Mouse (Mus musculus) right cerebral cortex, postnatal 36 days (tissue): ENCODE data around the gene Map4k4.

Experiments used
- DNase-seq, 2 experiments: peaks; one replicate each; pipeline ENCODE4 v3.0.0; 2022; ENCODE audit warnings: low spot score in 2 of 2, mixed read lengths in 1 of 2

The Map4k4 gene

DNA sequence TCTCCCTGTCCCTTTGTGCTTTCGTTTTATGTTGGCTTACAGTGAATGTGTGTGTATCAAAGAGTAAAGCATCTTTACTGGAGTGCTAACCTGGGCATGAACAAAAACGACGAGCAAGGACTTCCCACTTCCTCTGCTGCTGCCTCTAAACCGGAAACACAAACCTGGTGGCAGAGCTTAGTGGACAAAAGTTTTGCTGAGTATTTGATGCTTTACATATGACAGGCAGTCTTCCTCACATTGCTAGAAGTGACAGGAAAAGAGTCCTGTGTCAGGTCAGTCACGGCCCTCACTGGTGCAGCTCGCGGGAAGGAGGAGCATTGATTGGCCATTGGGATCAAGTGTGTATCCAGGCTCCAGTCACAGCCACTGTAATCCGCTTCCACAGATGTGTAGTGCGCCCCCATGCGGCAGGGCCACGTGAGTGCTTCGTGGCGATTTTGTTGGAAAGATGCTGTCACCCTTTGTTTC lies 35.7 kb downstream of the Map4k4 start:
- peak; percentile 79 to 84 for DNase-seq

DNA sequence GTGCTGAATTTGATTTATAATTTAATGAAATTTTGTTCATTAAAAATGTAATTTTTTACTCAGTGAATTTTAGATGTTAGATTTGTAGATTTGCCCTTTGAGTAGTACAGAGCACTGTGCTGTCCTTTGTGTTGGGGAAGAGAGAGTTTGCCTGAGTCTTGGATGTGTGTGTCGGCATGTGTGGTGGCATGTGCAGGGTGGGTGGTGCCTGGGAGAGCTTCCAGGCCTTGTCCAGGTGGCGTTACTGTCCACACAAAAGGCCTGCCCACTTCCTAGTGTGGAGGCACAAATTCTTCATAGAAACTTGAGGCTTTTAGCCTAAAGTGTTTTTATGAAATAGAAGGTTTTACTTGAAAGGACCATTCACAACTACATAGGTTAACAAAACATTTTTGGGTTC lies 36.2 kb downstream of the Map4k4 start:
- DNase-seq: no peak

- no peak for DNase-seq
Measured at GRCm38 (mm10) chr1:39937609-39938008, 36.9 kb downstream of the Map4k4 start.

DNA sequence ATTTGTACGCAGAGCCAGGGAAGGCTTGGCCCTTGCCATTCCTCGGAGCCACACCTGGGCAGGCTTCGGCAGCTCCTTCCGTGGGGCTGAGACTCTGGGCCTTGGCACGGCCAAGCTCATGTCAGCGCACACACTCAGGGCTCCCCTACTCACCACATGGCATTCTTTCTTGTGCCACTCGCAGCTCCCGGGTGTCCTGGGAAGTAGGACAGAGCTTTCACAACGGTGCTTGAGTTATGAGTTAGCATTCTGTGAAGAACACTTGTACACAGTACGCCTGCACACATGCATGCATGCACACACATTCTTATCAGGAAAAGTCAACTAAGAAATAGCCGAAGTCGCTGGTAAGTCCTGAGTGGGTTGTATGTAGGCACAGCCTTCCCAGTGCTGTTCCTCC lies 38.7 kb downstream of the Map4k4 start:
- DNase-seq: no peak

GRCm38 (mm10) chr1:39940342-39940741 lies 39.6 kb downstream of the Map4k4 start:
- DNase-seq: no peak

DNA sequence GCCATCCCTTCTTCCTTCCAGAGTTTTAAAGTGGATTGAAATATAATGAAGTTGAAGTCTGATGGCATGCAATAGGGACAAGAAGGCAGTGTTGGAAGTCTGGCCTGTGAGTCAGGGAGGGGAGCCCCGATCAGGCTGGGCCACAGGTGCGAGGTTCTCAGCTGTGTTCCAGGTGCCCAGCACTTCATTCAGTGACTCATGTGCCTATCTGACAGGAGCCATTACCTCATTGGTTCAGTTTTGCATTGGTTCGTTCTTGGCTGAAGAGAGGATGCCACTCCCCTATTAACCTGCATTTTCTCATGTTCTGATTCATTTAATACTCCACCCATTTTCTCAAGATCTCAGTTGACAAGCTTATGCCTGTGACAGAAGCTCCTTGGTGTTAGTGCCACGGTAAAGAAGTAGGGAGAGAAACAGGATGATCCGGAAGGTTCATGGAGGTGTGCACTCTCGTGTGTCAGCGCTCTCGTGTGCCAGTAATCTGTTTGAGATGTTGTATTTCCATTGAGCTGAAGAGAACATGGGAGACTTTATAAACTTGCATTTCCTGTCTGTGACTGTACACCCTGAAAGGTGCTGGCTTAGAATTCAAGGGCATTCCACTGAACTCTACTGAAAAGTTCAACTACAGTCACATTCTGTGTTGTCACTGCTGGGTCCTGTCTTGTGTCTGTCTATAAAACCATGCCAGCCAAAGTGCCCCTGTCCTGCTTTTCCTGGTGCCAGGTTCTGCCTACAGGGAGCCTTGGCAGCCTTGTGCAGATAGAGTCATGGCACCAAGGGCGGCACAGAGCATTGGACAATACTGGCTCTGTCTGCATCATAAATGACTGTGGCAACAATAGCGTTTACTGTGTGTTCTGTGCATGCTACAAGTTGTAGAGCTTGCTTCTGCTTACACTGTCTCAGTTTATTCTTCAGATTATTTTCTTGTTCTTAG lies 40.8 kb downstream of the Map4k4 start:
- DNase-seq: no peak

DNA sequence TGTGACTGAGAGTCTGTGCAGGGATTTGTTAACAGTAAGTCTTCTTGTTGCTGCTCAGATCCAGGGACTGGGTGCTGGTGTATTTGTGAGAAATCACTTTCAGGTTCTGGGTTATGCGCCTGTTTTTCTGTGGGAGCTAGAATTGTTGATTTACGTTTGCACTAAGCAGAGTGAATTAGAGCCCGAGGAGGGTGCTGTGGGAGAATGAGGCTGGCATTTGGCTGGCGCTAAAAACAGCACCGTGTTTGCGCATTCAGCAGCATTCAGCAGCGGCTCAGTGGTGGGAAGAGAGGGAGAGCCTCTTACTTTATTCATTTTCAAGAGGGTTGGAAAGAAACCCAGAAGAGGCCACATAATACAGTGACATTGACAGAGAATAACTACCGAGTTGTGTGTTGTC lies 42.2 kb downstream of the Map4k4 start:
- peak; percentile 73 to 81 for DNase-seq

- no peak for DNase-seq
Measured at GRCm38 (mm10) chr1:39944306-39944971, 43.7 kb downstream of the Map4k4 start.

DNA sequence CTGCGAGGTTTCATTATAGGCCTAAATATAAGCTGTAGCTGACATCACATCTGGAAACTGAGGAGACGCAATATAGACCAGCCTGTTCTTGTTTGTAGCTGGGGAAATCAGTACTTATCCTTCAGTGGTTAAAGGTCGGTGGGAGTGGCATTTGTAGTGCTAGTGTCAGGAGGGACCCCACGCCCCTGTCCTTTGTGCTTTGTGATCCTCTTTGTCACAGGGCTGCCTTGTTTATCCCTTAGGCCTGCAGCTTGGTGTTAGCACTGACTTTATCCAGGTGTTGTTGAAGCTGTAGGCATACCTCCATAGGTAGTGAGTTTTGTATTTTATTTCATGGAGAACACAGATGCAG lies 44.2 kb downstream of the Map4k4 start:
- no peak for DNase-seq

DNA sequence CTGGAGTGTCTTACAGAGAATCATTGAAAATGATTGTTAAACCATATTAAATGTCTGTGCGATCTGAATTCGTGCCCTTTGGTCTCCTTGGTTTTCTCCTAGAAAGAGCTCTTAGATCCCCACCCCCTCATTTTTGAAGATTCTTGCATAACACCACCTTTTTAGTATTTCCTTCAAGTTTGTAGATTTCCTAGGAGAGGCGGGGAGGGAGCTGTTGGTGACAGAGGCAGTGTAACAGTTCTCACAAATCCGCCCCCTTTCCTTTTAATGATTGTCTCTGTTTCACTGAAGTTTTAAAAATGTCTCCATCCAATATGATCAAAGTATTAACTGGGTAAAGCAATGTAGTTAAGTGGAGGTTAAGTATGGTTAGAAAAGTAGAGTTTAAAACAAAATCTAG lies 45.7 kb downstream of the Map4k4 start:
- no peak for DNase-seq

DNA sequence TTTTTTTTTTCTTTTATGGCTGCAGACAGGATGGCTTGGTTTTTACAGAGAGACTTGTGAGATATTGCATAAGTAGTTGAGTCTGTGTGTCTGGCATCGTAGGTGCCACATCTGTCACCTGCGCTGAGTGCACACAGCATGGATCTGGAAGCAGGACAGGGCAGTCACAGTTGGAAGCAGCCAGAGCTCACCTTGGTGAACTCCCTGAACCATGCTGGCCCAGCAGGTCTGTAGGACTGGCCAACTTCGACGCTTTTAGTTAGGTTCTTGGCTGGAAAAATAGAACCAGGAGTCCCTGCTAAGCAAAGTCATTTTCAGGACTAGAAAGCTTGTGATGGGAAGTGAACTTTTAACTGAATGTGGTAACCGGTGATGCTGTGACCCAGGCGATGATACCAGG lies 46.5 kb downstream of the Map4k4 start:
- no peak for DNase-seq

- DNase-seq: no peak
Measured at GRCm38 (mm10) chr1:39947701-39948359, 47.1 kb downstream of the Map4k4 start.

- no peak for DNase-seq
Measured at GRCm38 (mm10) chr1:39949205-39949604, 48.5 kb downstream of the Map4k4 start.

DNA sequence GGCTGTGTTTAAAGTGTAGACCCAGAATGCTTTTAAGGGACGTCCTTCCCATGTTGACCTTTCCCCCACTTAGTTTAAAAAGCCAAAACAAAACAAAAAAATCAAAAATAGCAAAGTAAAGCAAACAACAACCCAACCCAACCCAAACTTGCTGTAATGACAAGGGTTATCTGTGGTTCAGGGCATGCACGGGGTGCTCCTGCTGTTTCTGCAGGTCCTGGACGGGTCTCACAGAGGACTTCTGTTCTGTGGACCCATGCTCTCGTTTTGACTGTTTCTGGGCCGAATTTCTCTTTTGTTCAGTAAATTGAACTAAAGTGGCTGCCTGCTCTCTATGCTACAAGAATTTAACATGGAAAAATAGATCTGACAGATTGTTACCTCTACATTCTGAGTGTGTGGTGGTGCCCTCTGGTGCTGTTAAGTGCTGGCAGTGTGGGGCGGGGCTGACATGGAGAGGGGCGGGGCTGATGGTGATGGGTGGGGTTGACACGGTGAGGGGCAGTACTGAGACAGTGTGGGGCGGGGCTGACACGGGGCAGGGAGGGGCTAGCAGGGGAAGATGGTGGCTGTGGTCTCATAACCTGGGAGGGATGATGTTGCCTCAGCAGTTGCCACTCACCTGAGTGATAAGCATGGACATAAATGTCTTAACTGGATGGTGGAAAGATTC lies 49.2 kb downstream of the Map4k4 start:
- no peak for DNase-seq

- no peak for DNase-seq
Measured at GRCm38 (mm10) chr1:39950590-39950989, 49.9 kb downstream of the Map4k4 start.

DNA sequence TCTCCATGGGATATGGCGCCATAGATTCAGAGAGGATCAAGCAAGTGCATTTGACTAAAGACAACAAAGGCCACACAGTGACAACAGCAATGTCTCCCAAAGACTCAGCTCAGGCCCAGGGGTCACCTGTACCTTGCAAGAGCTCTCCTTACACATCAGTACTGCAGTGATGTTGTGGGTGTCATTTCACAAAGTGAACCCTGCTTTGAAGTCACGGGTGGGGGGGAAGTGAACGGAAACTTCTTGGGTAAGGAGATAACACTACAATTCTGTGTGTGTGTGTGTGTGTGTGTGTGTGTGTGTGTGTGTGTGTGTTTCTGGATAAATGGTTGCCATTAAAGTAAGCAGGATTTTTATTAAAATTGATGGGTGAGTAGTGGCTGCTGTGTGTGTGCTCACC lies 53.9 kb downstream of the Map4k4 start:
- no peak for DNase-seq

DNA sequence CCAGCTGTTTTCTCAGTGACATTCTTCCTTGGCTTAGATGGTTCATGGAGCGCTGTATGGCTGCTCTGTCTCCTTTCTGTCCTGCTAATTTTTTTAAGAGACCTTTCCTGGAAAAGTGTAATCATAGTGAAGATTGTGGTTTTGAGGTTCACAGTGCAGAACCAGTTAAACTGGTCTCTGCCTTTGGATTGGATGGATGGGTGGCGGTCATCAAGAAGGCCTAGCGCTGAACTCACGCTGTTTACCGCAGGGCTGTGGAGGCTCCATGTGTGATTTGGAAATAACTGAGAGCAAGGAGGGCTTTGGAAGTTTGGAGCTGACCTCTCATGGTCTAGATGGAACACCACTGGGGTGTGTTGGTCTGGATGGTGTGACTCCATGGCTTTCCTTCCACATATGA lies 56.0 kb downstream of the Map4k4 start:
- no peak for DNase-seq

GRCm38 (mm10) chr1:39957981-39958380 lies 57.3 kb downstream of the Map4k4 start:
- no peak for DNase-seq

DNA sequence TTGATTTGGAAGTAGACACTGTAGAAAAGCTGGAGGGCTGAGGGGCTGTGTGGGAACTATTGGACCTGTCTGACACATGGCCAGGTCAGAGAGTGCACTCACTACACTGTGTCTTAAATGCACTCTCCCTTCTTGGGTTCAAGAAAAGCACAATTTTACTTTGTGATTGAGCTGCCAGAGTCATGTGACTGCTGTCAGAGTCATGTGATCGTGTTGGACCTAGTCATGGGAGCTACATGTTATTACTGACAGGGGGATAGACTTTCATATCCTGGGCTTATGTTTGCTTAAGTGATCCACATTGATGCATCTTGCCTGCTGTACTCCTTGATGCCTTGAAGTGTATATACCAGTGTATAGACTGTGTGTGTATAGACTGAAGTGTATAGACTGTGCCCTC lies 59.9 kb downstream of the Map4k4 start:
- DNase-seq: no peak

DNA sequence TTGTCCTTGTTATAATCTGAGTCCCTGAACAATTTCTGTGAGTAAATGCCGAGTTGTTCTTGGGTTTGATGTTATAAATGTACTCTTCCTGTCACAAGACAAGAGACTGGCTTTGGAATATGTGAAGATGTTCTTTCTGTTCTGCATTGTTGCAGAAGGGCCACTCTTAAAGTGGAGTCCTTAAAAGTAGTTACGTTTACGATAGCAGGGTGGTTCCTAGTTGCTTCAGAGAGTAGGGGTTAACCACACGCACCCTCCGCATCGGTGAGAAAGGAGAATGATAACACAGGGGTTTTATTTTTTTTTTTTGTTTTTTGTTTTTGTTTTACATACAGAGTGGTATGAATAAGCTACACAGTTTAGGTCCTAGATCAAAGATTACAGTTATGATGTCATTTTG lies 60.4 kb downstream of the Map4k4 start:
- no peak for DNase-seq

GRCm38 (mm10) chr1:39962321-39962720 lies 61.6 kb downstream of the Map4k4 start:
- no peak for DNase-seq

- DNase-seq: peak; percentile 49 to 54
Measured at GRCm38 (mm10) chr1:39962840-39963239, 62.1 kb downstream of the Map4k4 start.
